Mouse (Mus musculus) hindlimb bud, embryonic 11.5 days (tissue): ENCODE measurements around the gene Lnx1.

Experiments
- DNase-seq: peaks from one replicate; pipeline ENCODE4 v3.0.0-alpha.2; 2012; ENCODE audit warnings: low read depth, low spot score; ENCODE audit errors: extremely low spot score

The Lnx1 gene

DNA sequence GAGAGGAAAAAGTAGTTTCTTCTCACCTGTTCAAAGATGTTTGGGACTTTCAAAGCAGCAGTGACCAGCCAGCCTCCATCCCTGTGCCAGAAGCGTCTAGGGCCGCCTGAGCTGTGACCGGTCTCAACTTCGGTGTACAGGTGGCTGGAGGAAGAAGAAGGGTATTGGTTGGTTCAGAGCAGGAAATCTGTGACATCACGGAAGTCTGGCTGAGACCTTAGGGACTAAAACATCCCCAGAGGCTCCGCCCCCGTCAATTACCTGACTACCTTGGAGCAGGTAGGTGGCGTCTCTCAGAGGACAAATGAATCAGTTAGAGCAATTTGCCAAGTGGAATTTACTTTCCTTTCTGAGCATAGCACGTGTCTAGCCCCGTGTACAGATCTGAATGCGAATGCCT, at the start of gene Lnx1:
Gene Lnx1, minus strand, starts transcription at position 147 of the 400 bp plus-strand sequence.
- no peak for DNase-seq

DNA sequence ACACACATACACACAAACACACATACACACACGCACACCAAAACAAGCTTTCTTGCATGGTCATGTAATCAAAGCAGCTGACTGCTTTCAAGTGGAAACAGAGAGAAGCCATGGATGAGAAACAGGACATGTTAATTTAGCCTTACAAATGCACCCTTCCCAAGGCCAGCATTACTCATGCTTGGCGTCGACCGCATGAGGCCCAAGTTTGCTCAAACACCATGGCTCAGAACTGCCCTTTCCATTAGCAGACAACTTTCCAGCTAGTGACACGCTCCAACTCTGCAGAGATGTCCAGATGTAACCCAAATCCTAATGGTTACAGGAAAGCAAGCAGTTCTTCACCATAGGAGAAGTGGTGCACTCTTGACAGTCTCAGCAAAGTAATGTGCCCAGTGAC, 47.8 kb upstream of the Lnx1 start:
- no peak for DNase-seq

- no peak for DNase-seq
These were observed 44.8 kb upstream of the Lnx1 start for GRCm38 (mm10) chr5:74747476-74747875.

DNA sequence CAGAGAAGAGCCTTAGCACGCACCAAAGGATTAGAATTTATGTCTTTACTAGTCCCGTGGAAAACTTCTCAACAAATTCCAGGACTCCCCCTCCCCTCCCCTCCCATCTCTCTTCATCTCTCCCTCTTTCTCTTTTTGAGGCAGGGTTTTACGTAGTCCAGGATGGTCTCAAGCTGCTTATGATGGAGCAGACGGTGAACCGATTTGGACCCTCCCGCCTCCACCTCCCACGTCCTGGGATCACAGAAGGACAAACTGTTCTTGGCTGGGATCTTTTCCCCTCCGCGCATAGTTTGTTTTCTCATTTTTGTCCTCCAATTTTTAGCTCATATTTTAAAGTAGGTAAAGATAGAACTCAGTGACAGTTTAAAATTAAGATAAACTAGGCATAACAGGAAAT, 38.2 kb upstream of the Lnx1 start:
- no peak for DNase-seq

DNA sequence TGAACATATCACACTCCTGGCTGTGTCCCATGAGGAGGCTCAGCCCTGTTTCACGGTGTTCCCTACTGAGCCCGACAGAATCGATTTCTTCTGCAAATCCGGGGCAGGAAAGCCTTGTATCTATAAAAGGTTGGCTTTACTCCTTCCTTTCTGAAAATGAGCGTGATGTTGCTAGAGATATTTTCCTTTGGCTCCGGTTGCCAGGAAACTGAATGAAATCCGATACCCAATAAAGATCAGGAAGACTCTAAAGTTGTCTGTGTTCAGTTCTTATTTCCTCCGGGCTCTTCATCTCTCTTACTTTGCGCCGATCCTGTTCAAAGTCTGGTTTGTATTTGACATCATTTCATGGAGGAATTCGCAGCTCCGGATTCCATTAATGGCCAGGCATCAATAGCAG, 36.7 kb upstream of the Lnx1 start:
- DNase-seq: no peak

GRCm38 (mm10) chr5:74738312-74738711, 35.6 kb upstream of the Lnx1 start:
- no peak for DNase-seq

DNA sequence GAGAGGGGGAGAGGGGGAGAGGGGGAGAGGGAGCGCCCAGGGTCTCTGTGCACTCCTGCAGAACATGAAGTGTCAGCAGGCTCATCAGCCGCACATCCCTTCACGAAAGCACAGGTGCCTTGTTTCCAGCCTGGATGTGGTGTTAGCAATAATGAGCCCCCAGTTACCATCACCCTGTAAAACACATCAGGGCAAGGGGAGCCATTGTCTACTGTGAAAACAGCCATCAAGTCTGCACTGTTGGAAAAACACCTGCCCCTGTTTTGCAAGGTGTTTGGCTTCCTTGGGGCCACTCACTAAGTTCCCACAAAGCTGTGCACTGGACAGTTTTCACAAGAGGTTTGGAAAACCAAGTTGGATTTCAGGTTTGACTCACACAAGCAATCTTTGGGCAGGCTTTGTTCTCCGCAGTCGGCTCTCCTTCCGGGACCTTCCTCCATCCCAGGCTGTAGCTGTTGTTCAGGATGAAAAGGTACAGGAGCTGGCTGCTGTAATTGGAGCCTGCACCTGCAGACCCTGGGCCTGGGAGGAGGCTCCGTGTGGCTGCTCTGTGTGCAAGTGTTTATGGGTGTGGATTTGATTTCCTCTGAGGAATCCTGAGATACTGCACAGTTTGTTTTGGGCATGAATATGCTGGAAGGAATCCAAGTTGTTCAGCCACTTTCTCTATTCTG, 31.3 kb upstream of the Lnx1 start:
- no peak for DNase-seq

DNA sequence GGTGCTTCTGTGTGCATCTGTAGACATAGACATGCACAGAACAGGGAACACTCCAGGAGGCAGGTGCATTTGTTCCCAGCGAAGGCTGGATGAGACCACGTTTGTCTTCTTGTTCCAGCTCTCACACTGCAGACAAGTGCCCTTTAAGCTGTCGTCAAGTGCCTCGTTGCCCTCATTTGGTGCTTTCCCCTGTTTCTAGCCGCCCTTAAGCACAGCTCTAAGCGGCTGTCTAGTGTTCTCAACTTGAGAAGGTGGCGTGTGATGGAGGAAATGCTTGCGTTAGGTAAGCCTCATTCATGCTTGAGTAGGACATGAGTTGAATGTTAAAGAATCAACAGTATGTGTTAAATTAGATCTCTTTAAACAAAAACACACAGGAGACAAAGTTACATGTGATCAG, 29.9 kb upstream of the Lnx1 start:
- no peak for DNase-seq

GRCm38 (mm10) chr5:74730601-74731000, 27.9 kb upstream of the Lnx1 start:
- no peak for DNase-seq

GRCm38 (mm10) chr5:74729567-74729966, 26.9 kb upstream of the Lnx1 start:
- no peak for DNase-seq

DNA sequence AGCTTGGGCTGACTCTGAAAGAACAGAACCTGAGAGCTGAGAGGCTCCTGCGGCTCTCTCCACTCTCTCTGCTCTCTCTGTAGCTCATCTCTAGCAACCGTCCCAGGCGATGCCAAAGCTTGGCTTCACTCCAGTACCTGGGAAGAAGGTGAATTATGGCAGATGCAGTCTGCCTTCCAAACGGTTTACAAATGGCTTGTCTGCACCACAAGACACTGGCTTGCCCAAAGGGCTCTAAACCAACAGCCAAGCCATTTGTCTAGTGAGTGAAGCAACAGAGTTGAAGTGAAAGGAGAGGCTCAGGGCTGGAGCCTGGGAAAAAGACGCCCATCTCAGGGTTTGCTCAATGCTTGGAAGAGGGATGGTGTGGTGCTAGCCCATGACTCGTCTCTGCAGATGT, 25.5 kb upstream of the Lnx1 start:
- no peak for DNase-seq

GRCm38 (mm10) chr5:74727319-74727718, 24.6 kb upstream of the Lnx1 start:
- no peak for DNase-seq

DNA sequence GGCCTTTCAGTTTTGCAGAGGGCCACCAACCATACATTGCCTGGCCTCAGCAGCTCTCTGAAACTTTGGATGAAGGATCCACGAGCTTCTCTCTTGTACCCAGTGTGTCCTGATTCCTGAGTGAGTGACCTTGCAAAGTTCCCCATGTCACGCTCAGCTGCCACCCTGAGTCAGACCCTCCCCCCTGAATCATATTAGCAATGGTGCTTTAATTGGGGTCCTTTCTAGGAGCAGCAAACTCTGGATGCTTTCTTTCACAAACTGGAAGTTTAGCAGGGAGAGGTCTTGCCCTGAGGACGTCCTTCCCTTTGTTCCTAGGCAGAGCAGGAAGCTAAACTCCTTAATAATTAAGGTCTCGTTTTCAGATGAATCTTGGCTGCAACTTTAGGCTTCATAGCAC, 22.8 kb upstream of the Lnx1 start:
- DNase-seq: no peak

DNA sequence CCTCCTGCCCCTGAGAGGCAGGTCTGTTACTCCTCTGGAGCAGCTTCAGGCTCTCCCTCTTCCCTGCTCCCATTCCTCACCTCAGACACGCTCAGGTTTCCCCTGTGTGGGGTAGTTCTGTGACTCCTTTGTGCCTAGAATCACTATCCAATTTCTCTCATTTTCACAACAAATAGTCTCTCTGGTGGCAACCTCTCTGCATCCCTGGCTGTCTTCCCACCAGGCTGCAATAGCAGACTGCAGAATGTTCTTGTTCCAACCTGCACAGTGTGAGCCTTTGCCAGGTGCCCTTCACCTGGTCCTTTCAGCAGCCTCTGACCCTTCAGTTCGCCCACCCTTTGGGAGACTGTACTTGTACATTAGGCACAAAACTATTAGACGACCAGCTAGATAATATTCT, 19.1 kb upstream of the Lnx1 start:
- no peak for DNase-seq

- no peak for DNase-seq
These were observed 17.9 kb upstream of the Lnx1 start for GRCm38 (mm10) chr5:74720661-74721060.

DNA sequence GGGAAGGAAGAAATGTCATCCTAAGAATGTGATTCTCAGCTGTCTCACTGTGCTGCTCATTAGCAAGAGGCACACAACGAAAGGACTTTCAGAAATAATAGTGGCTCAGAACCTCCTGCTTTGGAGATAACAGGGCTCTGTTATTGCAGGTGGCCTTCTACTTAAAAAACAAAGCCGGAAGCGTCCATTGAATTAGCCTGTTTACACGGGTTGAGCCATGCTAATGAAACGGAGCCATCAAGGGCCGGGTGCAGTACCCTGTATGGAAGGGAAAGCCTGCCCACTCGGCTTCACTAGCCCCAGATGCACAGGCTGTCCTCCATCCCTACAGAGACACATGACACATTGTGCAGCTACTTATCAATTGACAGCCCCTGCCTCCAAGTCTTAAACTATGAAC, 13.5 kb upstream of the Lnx1 start:
- DNase-seq: no peak

GRCm38 (mm10) chr5:74712811-74713210, 10.1 kb upstream of the Lnx1 start:
- DNase-seq: no peak

- no peak for DNase-seq
These were observed 9.3 kb upstream of the Lnx1 start for GRCm38 (mm10) chr5:74711988-74712387.

DNA sequence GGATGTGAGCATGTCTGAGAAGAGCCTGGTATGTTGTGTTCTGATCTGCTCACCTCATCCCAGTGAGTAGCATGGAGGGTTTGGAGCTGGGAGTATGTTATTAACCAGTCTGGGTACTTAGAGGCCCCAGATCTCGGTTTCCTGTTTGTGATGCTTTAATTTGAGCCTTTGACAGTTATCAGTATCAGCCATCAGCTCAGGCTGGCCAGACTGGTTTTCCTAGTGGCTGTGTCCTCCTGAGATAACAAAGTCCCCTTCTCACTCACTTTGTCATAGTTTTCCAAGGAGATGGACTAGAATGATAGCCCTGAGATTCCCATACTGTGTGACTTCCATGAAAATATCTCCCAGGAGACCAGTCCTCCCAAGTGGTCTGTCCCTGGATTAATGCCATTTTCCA, 8.3 kb upstream of the Lnx1 start:
- no peak for DNase-seq

GRCm38 (mm10) chr5:74710181-74710580, 7.5 kb upstream of the Lnx1 start:
- no peak for DNase-seq

DNA sequence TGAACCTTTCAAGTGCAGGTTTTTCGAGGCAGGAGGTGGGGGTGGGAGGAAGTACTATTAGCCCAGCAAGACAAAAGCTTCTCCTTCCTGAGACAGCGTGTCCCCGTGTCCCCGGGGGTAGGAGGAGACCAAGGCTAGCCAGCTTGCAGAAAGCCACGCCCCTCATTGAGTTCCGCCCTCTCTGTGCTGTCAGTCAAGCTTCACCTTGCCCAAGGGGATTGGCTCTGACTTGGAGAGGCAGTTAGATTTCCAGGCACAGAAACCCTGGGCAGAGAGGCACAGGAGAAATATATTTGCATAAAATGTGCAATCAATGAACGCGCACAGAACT, 1.7 kb upstream of the Lnx1 start:
- peak; percentile 75 for DNase-seq

GRCm38 (mm10) chr5:74703741-74704459, 1.2 kb upstream of the Lnx1 start:
- DNase-seq: peak; percentile 42

- no peak for DNase-seq
These were observed 1.8 kb downstream of the Lnx1 start for GRCm38 (mm10) chr5:74700918-74701317.
